Mouse (Mus musculus) ES-E14 (cell line): ENCODE results near the gene Tmprss13. TPM values are rescaled to one million over a fixed set of nuclear protein-coding genes. Genes with fewer than 3 reads are reported as not detected.

ENCODE experiments used
- DNase-seq: peaks from one replicate; pipeline ENCODE4 v3.0.0-alpha.2; 2013; ENCODE audit warnings: low read depth, low spot score
- H3K27ac ChIP-seq: 2 replicates; pipeline ENCODE4 v1.5.1; 2012; ENCODE audit warnings: low read depth, mild to moderate bottlenecking, low read length, moderate library complexity, mixed read lengths; ENCODE audit not compliant: poor library complexity, insufficient read depth, severe bottlenecking
- H3K36me3 ChIP-seq: 2 replicates; pipeline ENCODE4 v1.6.1; 2012; ENCODE audit warnings: mild to moderate bottlenecking, low read length, moderate library complexity, mixed read lengths; ENCODE audit not compliant: control insufficient read depth, poor library complexity, insufficient read depth, severe bottlenecking
- H3K4me1 ChIP-seq, 2 experiments: fragments of 150-350 bp in 1 of 2; sonication (generic) in 1 of 2; 2 replicates each; pipeline ENCODE4 v1.6.1; 2012; ENCODE audit warnings: low read length in 2 of 2, mild to moderate bottlenecking in 1 of 2, mixed read lengths in 1 of 2; ENCODE audit not compliant: control insufficient read depth in 2 of 2, insufficient read depth in 2 of 2, poor library complexity in 1 of 2
- H3K4me3 ChIP-seq, 2 experiments: fragments of 150-350 bp in 1 of 2; sonication (generic) in 1 of 2; 2 replicates each; pipeline ENCODE4 v1.5.1; 2012; ENCODE audit warnings: low read length in 2 of 2, low read depth in 1 of 2, mild to moderate bottlenecking in 1 of 2, mixed read lengths in 1 of 2; ENCODE audit not compliant: insufficient read depth in 1 of 2, poor library complexity in 1 of 2, severe bottlenecking in 1 of 2
- H3K9ac ChIP-seq: 2 replicates; pipeline ENCODE4 v1.6.1; 2012; ENCODE audit warnings: low read depth, mild to moderate bottlenecking, low read length, mixed read lengths; ENCODE audit not compliant: poor library complexity, insufficient read depth, severe bottlenecking
- H3K9me3 ChIP-seq: fragments of 150-350 bp; sonication (generic); 2 replicates; pipeline ENCODE4 v1.6.1; 2012; ENCODE audit warnings: low read depth, mild to moderate bottlenecking, low read length; ENCODE audit not compliant: control insufficient read depth, insufficient read depth
- CHD2 ChIP-seq: IDR thresholded peaks from 2 replicates; pipeline ENCODE4 v1.6.1; 2014; ENCODE audit warnings: mild to moderate bottlenecking, low read depth, low read length, inconsistent platforms
- HCFC1 ChIP-seq: IDR thresholded peaks from 2 replicates; pipeline ENCODE4 v1.6.1; 2012; ENCODE audit warnings: low read length, inconsistent platforms, borderline replicate concordance; ENCODE audit not compliant: insufficient read depth
- MAFK ChIP-seq: IDR thresholded peaks from 2 replicates; pipeline ENCODE4 v1.6.1; 2014; ENCODE audit warnings: mild to moderate bottlenecking, low read depth, low read length, inconsistent platforms; ENCODE audit not compliant: insufficient read depth
- ZC3H11A ChIP-seq: IDR thresholded peaks from 2 replicates; pipeline ENCODE4 v1.6.1; 2012; ENCODE audit warnings: low read depth, mild to moderate bottlenecking, inconsistent platforms, low read length, borderline replicate concordance
- ZNF384 ChIP-seq: IDR thresholded peaks from 2 replicates; pipeline ENCODE4 v1.6.1; 2012; ENCODE audit warnings: low read depth, low read length, inconsistent platforms
- in situ Hi-C, 2 experiments: fragments of 600-800 bp; cut with MboI; formaldehyde crosslinking; loops; one replicate each; pipeline ENCODE4 v1.15.1; 2025; ENCODE audit warnings: low sequenced_read_pairs in 2 of 2, inconsistent platforms in 1 of 2; ENCODE audit not compliant: unreplicated experiment in 2 of 2
- total RNA-seq: library from RNA; depleted of rRNA; stranded (reverse); fragments of 300-350 nt; gene quantifications from 2 replicates; pipeline ENCODE4 v1.2.3, GENCODE M21; 2012

The Tmprss13 gene
- total RNA-seq, 1 experiment, result 0.22 TPM

GRCm38 (mm10) chr9:45280891-45281290 is 38.0 kb upstream of the Tmprss13 start:
- no peaks in the 10 kb centered on the region for H3K4me1 ChIP-seq
- in situ Hi-C loops, result no loop called here
- no peak overlapping the region for H3K9ac ChIP-seq
- no peaks in the 10 kb centered on the region for H3K9me3 ChIP-seq
- TF ChIP-seq MAFK (no peak), ZC3H11A (no peak), ZNF384 (no peak), HCFC1 (no peak), CHD2 (no peak)
- H3K27ac ChIP-seq, result no peak overlapping the region
- no peaks in the 10 kb centered on the region for H3K36me3 ChIP-seq
- DNase-seq, result no peak
- H3K4me3 ChIP-seq, result no peak overlapping the region

DNA sequence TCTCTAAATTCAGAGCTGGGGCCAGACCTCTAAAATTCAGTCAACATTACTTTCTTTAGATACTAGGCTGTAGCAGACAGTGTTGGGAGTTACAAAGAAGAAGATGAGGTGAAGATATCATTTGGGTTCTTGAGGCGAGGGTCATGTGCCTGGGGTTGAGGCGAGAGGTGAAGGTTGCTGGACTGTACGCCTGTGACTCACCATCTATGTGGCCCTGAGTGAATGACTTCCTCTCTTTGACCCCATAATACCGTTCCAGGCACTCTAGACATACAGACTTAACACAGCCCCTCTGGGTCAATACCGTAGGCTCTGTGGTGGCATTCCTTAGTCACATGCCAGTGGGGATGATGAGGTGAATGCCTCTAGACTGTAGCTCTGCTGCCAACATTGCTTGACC is 36.4 kb upstream of the Tmprss13 start:
- no peak overlapping the region for H3K27ac ChIP-seq
- TF ChIP-seq HCFC1, result no peak
- TF ChIP-seq ZC3H11A, result no peak
- no peak for TF ChIP-seq CHD2
- no peak for TF ChIP-seq MAFK
- no peak for TF ChIP-seq ZNF384
- H3K9ac ChIP-seq, result no peak overlapping the region
- no peaks in the 10 kb centered on the region for H3K9me3 ChIP-seq
- no peaks in the 10 kb centered on the region for H3K4me1 ChIP-seq
- no peak for DNase-seq
- no peaks in the 10 kb centered on the region for H3K36me3 ChIP-seq
- no peak overlapping the region for H3K4me3 ChIP-seq
- in situ Hi-C loops, result no loop called here

- H3K4me3 ChIP-seq, result no peak overlapping the region
- TF ChIP-seq MAFK (no peak), ZC3H11A (no peak), HCFC1 (no peak), ZNF384 (no peak), CHD2 (no peak)
- in situ Hi-C loops, result no loop called here
- H3K27ac ChIP-seq, result no peak overlapping the region
- no peaks in the 10 kb centered on the region for H3K36me3 ChIP-seq
- no peak for DNase-seq
- H3K9ac ChIP-seq, result no peak overlapping the region
- H3K4me1 ChIP-seq, result no peaks in the 10 kb centered on the region
- H3K9me3 ChIP-seq, result no peaks in the 10 kb centered on the region
Measured at GRCm38 (mm10) chr9:45291481-45292168, 27.3 kb upstream of the Tmprss13 start.

DNA sequence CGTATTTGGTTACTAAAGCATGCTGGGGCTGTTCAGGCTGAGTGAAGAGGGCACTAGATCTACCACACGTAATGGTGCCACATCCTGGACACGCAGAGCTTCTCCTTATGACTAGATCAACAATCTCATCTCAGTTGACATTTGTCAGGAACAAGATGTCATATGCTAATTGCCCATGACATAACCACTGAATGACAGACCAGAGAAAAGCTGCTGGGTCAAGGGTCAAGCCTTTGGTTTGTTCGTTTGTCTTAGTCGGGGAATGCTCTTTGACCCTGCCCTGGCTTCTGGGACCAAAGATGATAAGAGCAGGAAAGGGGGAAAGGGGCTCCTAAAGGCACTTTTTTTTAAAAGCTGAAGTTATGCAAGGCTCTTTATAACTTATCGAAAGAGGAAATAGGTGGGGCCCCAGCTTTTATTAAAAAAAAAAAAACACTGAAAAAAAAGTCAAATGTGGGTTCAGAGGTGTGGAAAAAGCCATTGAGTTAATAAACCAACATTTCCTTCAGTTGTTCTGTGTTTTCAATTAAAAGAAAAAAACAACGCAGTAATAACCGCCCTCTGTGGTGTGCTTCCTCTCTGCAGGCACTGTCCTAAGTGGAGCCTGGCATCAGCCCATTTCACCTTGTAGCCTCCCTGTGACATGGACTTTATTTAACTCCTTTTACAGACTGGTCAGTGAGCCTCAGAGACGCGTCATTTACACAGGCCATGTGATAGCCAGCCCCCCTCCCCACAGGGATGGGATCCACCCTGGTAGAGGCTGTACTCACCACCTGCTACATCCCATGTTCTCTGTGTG is 24.5 kb upstream of the Tmprss13 start:
- no peak for TF ChIP-seq CHD2
- H3K27ac ChIP-seq, result peak overlapping the region; percentile 19; the same call in 1 of the 2 replicates
- H3K9ac ChIP-seq, result no peak overlapping the region
- H3K36me3 ChIP-seq, result no peaks in the 10 kb centered on the region
- no peak for DNase-seq
- no peaks in the 10 kb centered on the region for H3K9me3 ChIP-seq
- in situ Hi-C loops, result no loop called here
- H3K4me3 ChIP-seq, result no peak overlapping the region
- no peaks in the 10 kb centered on the region for H3K4me1 ChIP-seq
